Comparison of ENCODE assay signal across 8 mouse cellular contexts in genomic region chr7:96417251-96418004, GRCm38 (mm10).
DNase-seq lines count a peak whose midpoint lies in the region; ATAC-seq lines count a peak whose summit lies in the region.

No protein-coding gene starts in this region.

- 0 out of 2 replicates have a peak overlapping the region, but pooled peaks have one; percentile 4 for H3K27ac ChIP-seq in embryonic facial prominence, embryonic 12.5 days

- H3K36me3 ChIP-seq in embryonic facial prominence, embryonic 12.5 days, result no peaks in the 10 kb centered on the region

- no peak for ATAC-seq in embryonic facial prominence, embryonic 12.5 days (ENCODE audit: insufficient number of reproducible peaks, insufficient read depth, low FRiP score, low TSS enrichment)
- ATAC-seq in erythroid progenitor cell, adult 5-6 weeks (replicated peaks; ENCODE audit: low FRiP score, poor library complexity, severe bottlenecking), result no peak
- no peak for ATAC-seq in megakaryocyte, adult 5-6 weeks (ENCODE audit: poor library complexity, severe bottlenecking)

- no peak overlapping the region for H3K9ac ChIP-seq in embryonic facial prominence, embryonic 12.5 days

- intact Hi-C loops in heart, postnatal 10 days (cut with DNase I), result no loop called here

- H3K4me3 ChIP-seq in embryonic facial prominence, embryonic 12.5 days, result no peak overlapping the region

- DNase-seq in urinary bladder, postnatal 25 days (ENCODE audit: low spot score), result peak; percentile 39
- no peak for DNase-seq in urinary bladder, adult 18-20 months (ENCODE audit: low spot score in 2 of 2)
- peak; percentile 45 to 63 for DNase-seq in heart, postnatal 10 days
- DNase-seq in layer of hippocampus, adult 8-10 months (ENCODE audit: low spot score in 2 of 2), result peak; percentile 67 to 82
- peak; percentile 78 for DNase-seq in lung, postnatal 14 days

- peaks cover 34% of the 10 kb centered on the region for H3K4me1 ChIP-seq in embryonic facial prominence, embryonic 12.5 days

- H3K27me3 ChIP-seq in embryonic facial prominence, embryonic 12.5 days, result no peaks in the 10 kb centered on the region

- H3K9me3 ChIP-seq in embryonic facial prominence, embryonic 12.5 days, result no peaks in the 10 kb centered on the region

- WGBS in embryonic facial prominence, embryonic 12.5 days, result 58% methylated on average over 13 of the region's 13 CpGs

- no peak overlapping the region for H3K4me2 ChIP-seq in embryonic facial prominence, embryonic 12.5 days (replicated peaks)

Comparison
In these comparisons a context has a peak if more than half of its experiments do, and no peak if none do; other contexts are left out.
1. DNase-seq: peak in urinary bladder, postnatal 25 days (single experiment), heart, postnatal 10 days (2 of 2), layer of hippocampus, adult 8-10 months (2 of 2) and lung, postnatal 14 days (single experiment); none in urinary bladder, adult 18-20 months (0 of 2).